Mouse (Mus musculus) hindbrain, embryonic 11.5 days (tissue): ENCODE measurements at regions not wholly inside any gene's neighbourhood (a gene's known extent, or its start where the extent isn't known, plus 50 kb on each side); places are given as distances from the start of the nearest gene placed in this dataset.

ENCODE experiments used
- ATAC-seq: fragments of 200-750 bp; cut with Nextera tagmentation; 2 replicates; pipeline ENCODE4 v1.8.0; 2017; ENCODE audit warnings: mild to moderate bottlenecking, moderate TSS enrichment, moderate library complexity; ENCODE audit not compliant: low FRiP score
- DNase-seq: peaks from one replicate; pipeline ENCODE4 v3.0.0-alpha.2; 2015; ENCODE audit warnings: low spot score
- H3K27ac ChIP-seq: fragments of 300-500 bp; sonication (generic); 2 replicates; pipeline ENCODE4 v1.5.1; 2014; ENCODE audit warnings: mild to moderate bottlenecking, low read depth, low read length
- H3K27me3 ChIP-seq: fragments of 300-500 bp; sonication (generic); 2 replicates; pipeline ENCODE4 v1.6.1; 2014; ENCODE audit warnings: mild to moderate bottlenecking, low read length, moderate library complexity, mixed read lengths; ENCODE audit not compliant: control insufficient read depth, insufficient read depth
- H3K36me3 ChIP-seq: fragments of 300-500 bp; sonication (generic); 2 replicates; pipeline ENCODE4 v1.6.1; 2014; ENCODE audit warnings: mild to moderate bottlenecking, low read length, moderate library complexity, mixed read lengths; ENCODE audit not compliant: control insufficient read depth, insufficient read depth
- H3K4me1 ChIP-seq: fragments of 300-500 bp; sonication (generic); replicated peaks from 2 replicates; pipeline ENCODE4 v1.6.1; 2014; ENCODE audit warnings: low read length, mixed read lengths; ENCODE audit not compliant: control insufficient read depth, insufficient read depth
- H3K4me2 ChIP-seq: fragments of 300-500 bp; sonication (generic); replicated peaks from 2 replicates; pipeline ENCODE4 v1.6.1; 2014; ENCODE audit warnings: mild to moderate bottlenecking, low read depth, low read length
- H3K4me3 ChIP-seq: fragments of 300-500 bp; sonication (generic); 2 replicates; pipeline ENCODE4 v1.5.1; 2014; ENCODE audit warnings: low read depth, low read length
- H3K9ac ChIP-seq: fragments of 300-500 bp; sonication (generic); 2 replicates; pipeline ENCODE4 v1.6.1; 2014; ENCODE audit warnings: low read depth, low read length
- H3K9me3 ChIP-seq: fragments of 300-500 bp; sonication (generic); 2 replicates; pipeline ENCODE4 v1.6.1; 2016; ENCODE audit warnings: low read length; ENCODE audit not compliant: control insufficient read depth
- WGBS: fragments of 180-500 bp; shearing (Covaris S2); extraction: QIAGEN DNeasy Blood & Tissue Kit; methylation state at CpG from one replicate; pipeline ENCODE4 v1.1.7; 2014; 5-methylcytosine and 5-hydroxymethylcytosine counted together

- Histone ChIP-seq H3K27ac (no peak overlapping the region), H3K4me3 (no peak overlapping the region), H3K9ac (no peak overlapping the region), H3K27me3 (no peaks in the 10 kb centered on the region), H3K4me2 (no peak overlapping the region), H3K36me3 (no peaks in the 10 kb centered on the region), H3K9me3 (no peaks in the 10 kb centered on the region), H3K4me1 (no peaks in the 10 kb centered on the region)
- 89% methylated on average over 3 of the region's 3 CpGs for WGBS
- ATAC-seq, result no peak
- DNase-seq, result no peak
Observed at GRCm38 (mm10) chr1:79984721-79985120, 123.7 kb upstream of the Serpine2 start.

- ATAC-seq (no peak), DNase-seq (peak; percentile 5)
- H3K27me3 ChIP-seq, result no peaks in the 10 kb centered on the region
- no peak overlapping the region for H3K4me3 ChIP-seq
- H3K9me3 ChIP-seq, result no peaks in the 10 kb centered on the region
- no peak overlapping the region for H3K9ac ChIP-seq
- no peaks in the 10 kb centered on the region for H3K36me3 ChIP-seq
- H3K4me2 ChIP-seq, result no peak overlapping the region
- H3K4me1 ChIP-seq, result no peaks in the 10 kb centered on the region
- no peak overlapping the region for H3K27ac ChIP-seq
- 65% methylated on average over 13 of the region's 13 CpGs for WGBS
Observed at GRCm38 (mm10) chr1:79982678-79983280, 121.8 kb upstream of the Serpine2 start.

DNA sequence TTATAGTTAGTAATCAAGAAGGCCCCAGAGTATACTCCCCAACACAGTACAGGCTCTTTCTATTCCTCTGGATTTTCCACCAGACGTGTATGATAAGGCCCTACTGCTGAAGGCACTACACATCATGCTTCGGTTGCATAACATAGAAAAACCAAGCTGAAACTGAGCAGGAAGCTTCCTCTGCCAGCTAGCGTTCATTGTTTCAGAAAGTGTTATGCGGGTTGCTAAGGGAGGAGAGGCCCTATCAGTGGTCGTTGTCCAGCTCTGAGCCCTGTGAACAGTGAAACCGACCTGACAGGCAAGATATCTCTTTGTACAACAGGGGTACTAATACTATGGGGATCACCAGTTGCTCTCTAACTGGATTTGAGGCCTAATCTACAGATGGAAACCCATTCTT lies 118.9 kb upstream of the Serpine2 start:
- no peaks in the 10 kb centered on the region for H3K27me3 ChIP-seq
- H3K9me3 ChIP-seq, result no peaks in the 10 kb centered on the region
- H3K4me3 ChIP-seq, result no peak overlapping the region
- H3K9ac ChIP-seq, result no peak overlapping the region
- H3K4me1 ChIP-seq, result no peaks in the 10 kb centered on the region
- DNase-seq (no peak), ATAC-seq (no peak)
- H3K4me2 ChIP-seq, result no peak overlapping the region
- 85% methylated on average over 6 of the region's 6 CpGs for WGBS
- no peak overlapping the region for H3K27ac ChIP-seq
- no peaks in the 10 kb centered on the region for H3K36me3 ChIP-seq

DNA sequence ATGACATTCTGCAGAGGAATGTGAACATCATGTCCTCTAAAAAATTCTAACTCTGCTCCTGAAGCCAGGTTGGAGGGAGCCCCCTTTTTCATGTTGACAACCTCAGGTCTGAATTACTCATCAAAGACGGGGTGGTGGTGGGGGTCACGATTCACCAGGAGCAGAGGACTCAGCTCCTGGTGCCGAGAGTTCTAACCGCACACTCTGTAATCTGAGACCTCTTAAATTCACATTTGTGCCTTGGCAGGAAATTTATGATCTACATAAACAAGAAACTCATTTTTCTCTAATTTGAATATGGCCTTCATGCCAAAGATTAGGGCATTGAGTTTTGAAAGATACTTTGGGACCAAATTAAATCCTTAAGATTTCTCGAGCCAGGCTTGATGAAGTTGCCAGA lies 117.2 kb upstream of the Serpine2 start:
- 71% methylated on average over 5 of the region's 5 CpGs for WGBS
- H3K4me3 ChIP-seq, result no peak overlapping the region
- DNase-seq (no peak), ATAC-seq (no peak)
- no peak overlapping the region for H3K9ac ChIP-seq
- H3K4me2 ChIP-seq, result no peak overlapping the region
- no peaks in the 10 kb centered on the region for H3K27me3 ChIP-seq
- H3K36me3 ChIP-seq, result no peaks in the 10 kb centered on the region
- H3K9me3 ChIP-seq, result no peaks in the 10 kb centered on the region
- H3K4me1 ChIP-seq, result no peaks in the 10 kb centered on the region
- H3K27ac ChIP-seq, result no peak overlapping the region

DNA sequence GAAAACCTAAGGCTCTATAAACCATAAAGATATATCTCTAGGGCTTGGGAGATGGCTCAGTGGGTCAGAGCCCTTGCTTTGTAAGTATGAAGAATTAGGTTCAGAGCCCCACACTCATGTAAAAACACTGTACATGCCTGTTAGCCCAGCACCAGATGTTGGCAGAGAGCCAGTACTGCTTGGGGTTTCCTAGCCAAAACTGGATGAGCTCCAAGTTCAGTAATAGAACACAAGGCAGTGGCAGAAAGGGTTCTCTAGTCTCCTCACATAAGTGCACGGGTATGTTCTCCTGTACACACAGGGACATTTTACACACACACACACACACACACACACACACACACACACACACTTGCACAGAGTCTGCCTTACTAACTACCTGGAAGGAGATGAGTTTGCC lies 95.1 kb upstream of the Serpine2 start:
- 67% methylated on average over 1 of the region's 1 CpGs for WGBS
- Histone ChIP-seq H3K9me3 (no peaks in the 10 kb centered on the region), H3K9ac (no peak overlapping the region), H3K4me3 (no peak overlapping the region), H3K27ac (no peak overlapping the region), H3K36me3 (no peaks in the 10 kb centered on the region), H3K27me3 (no peaks in the 10 kb centered on the region), H3K4me2 (no peak overlapping the region), H3K4me1 (no peaks in the 10 kb centered on the region)
- ATAC-seq (no peak), DNase-seq (peak; percentile 12)

DNA sequence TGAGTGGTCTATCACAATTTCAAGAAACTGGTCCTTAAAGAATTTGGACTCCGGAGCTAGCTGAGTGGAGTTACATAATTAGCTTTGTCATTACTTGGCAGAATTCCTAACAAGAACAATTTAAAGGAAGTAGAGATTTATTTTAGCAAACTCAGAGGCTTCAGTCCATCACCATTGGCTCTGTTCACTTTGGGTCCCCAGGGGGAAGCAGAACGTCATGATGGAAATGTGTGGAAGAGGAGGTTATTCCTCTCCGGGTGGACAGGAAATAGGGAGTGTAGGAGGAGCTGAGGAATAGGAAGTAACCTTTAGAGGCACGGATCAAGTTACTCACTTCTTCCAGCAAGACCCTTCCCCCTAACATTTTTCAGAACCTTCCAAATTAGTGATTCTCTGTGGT lies 83.3 kb upstream of the Serpine2 start:
- DNase-seq, result no peak
- no peak overlapping the region for H3K9ac ChIP-seq
- H3K4me1 ChIP-seq, result no peaks in the 10 kb centered on the region
- no peak overlapping the region for H3K4me3 ChIP-seq
- ATAC-seq, result no peak
- no peak overlapping the region for H3K4me2 ChIP-seq
- WGBS, result 83% methylated on average over 4 of the region's 4 CpGs
- H3K36me3 ChIP-seq, result no peaks in the 10 kb centered on the region
- H3K9me3 ChIP-seq, result no peaks in the 10 kb centered on the region
- H3K27me3 ChIP-seq, result no peaks in the 10 kb centered on the region
- H3K27ac ChIP-seq, result no peak overlapping the region

GRCm38 (mm10) chr1:79932435-79932834 lies 71.5 kb upstream of the Serpine2 start:
- no peak overlapping the region for H3K9ac ChIP-seq
- H3K4me1 ChIP-seq, result no peaks in the 10 kb centered on the region
- H3K36me3 ChIP-seq, result no peaks in the 10 kb centered on the region
- no peaks in the 10 kb centered on the region for H3K9me3 ChIP-seq
- H3K27ac ChIP-seq, result no peak overlapping the region
- DNase-seq, result no peak
- H3K4me3 ChIP-seq, result no peak overlapping the region
- no peaks in the 10 kb centered on the region for H3K27me3 ChIP-seq
- no peak overlapping the region for H3K4me2 ChIP-seq
- 78% methylated on average over 5 of the region's 5 CpGs for WGBS
- ATAC-seq, result no peak

- DNase-seq, result no peak
- H3K4me2 ChIP-seq, result no peak overlapping the region
- H3K27ac ChIP-seq, result no peak overlapping the region
- H3K9ac ChIP-seq, result no peak overlapping the region
- no peaks in the 10 kb centered on the region for H3K27me3 ChIP-seq
- no peaks in the 10 kb centered on the region for H3K36me3 ChIP-seq
- H3K4me3 ChIP-seq, result no peak overlapping the region
- H3K4me1 ChIP-seq, result no peaks in the 10 kb centered on the region
- no peaks in the 10 kb centered on the region for H3K9me3 ChIP-seq
- no peak for ATAC-seq
- 75% methylated on average over 2 of the region's 2 CpGs for WGBS
Observed at GRCm38 (mm10) chr1:79927740-79928139, 66.8 kb upstream of the Serpine2 start.

- H3K27ac ChIP-seq, result no peak overlapping the region
- no peaks in the 10 kb centered on the region for H3K9me3 ChIP-seq
- H3K4me1 ChIP-seq, result no peaks in the 10 kb centered on the region
- ATAC-seq (no peak), DNase-seq (no peak)
- H3K36me3 ChIP-seq, result no peaks in the 10 kb centered on the region
- H3K4me3 ChIP-seq, result no peak overlapping the region
- 77% methylated on average over 1 of the region's 1 CpGs for WGBS
- H3K9ac ChIP-seq, result no peak overlapping the region
- no peaks in the 10 kb centered on the region for H3K27me3 ChIP-seq
- no peak overlapping the region for H3K4me2 ChIP-seq
Observed at GRCm38 (mm10) chr1:79925776-79926175, 64.8 kb upstream of the Serpine2 start.
